Mouse (Mus musculus): ENCODE results near the gene Dcun1d2.

GRCm38 (mm10) chr8:13316671-13317070, 28.7 kb upstream of the Dcun1d2 start:
- TF ChIP-seq POLR2A (IDR thresholded peaks at IDR 0.05; ENCODE audit: insufficient read depth, low read length) (no peak), CTCF (IDR thresholded peaks at IDR 0.05; ENCODE audit: low read depth, low read length) (no peak), EP300 (IDR thresholded peaks at IDR 0.05; ENCODE audit: insufficient read depth, low read depth, low read length) (no peak)
